Mouse (Mus musculus) CH12.LX (cell line): ENCODE measurements around the gene Gtsf1. TPM values are rescaled to one million over a fixed set of nuclear protein-coding genes. Genes with fewer than 3 reads are reported as not detected.
A peak's percentile ranks its signal among the peaks of the same experiment; 100 is the strongest.

Experiments
- DNase-seq: peaks from one replicate; pipeline ENCODE4 v3.0.0-alpha.2; 2013; ENCODE audit errors: extremely low read depth
- H3K27ac ChIP-seq: 2 replicates; pipeline ENCODE4 v1.5.1; 2012; ENCODE audit warnings: low read depth, mild to moderate bottlenecking, control low read depth, moderate library complexity; ENCODE audit not compliant: insufficient read depth
- H3K27me3 ChIP-seq: replicated peaks from 2 replicates; pipeline ENCODE3; 2012; ENCODE audit warnings: inconsistent platforms
- H3K36me3 ChIP-seq, 2 experiments: replicated peaks in 1 of 2; 2 replicates each; pipeline versions ENCODE3 to v1.6.1; 2012; ENCODE audit warnings: inconsistent platforms in 1 of 2, low read length in 1 of 2, mild to moderate bottlenecking in 1 of 2, mixed read lengths in 1 of 2, moderate library complexity in 1 of 2; ENCODE audit not compliant: control insufficient read depth in 1 of 2, insufficient read depth in 1 of 2
- H3K4me1 ChIP-seq, 2 experiments: 2 replicates each; pipeline ENCODE4 v1.6.1; 2012; ENCODE audit warnings: inconsistent platforms in 1 of 2, moderate library complexity in 1 of 2; ENCODE audit not compliant: insufficient read depth in 2 of 2, control insufficient read depth in 1 of 2
- H3K4me2 ChIP-seq: 2 replicates; pipeline ENCODE4 v1.6.1; 2012; ENCODE audit warnings: low read depth, mild to moderate bottlenecking, control low read depth; ENCODE audit not compliant: poor library complexity, insufficient read depth, severe bottlenecking
- H3K4me3 ChIP-seq, 3 experiments: fragments of 150-350 bp in 1 of 3; sonication (generic) in 1 of 3; replicated peaks in 1 of 3; 2 replicates each; pipeline versions ENCODE3 to v1.5.1; 2011 to 2012; ENCODE audit warnings: low read depth in 2 of 3, low read length in 2 of 3, mild to moderate bottlenecking in 2 of 3, moderate library complexity in 2 of 3, control low read depth in 1 of 3, improper control_type of control experiment in 1 of 3, inconsistent platforms in 1 of 3, mixed read lengths in 1 of 3; ENCODE audit not compliant: poor library complexity in 1 of 3
- H3K79me2 ChIP-seq: replicated peaks from 2 replicates; pipeline ENCODE4 v1.6.1; 2012; ENCODE audit warnings: mild to moderate bottlenecking, moderate library complexity; ENCODE audit not compliant: control insufficient read depth, poor library complexity, insufficient read depth, severe bottlenecking; ENCODE audit errors: extremely low read depth
- H3K9ac ChIP-seq: 2 replicates; pipeline ENCODE4 v1.6.1; 2012; ENCODE audit warnings: low read depth, mild to moderate bottlenecking, control low read depth, moderate library complexity; ENCODE audit not compliant: insufficient read depth
- H3K9me3 ChIP-seq: replicated peaks from 2 replicates; pipeline ENCODE3; 2012; ENCODE audit warnings: low read length, inconsistent platforms, mixed read lengths
- BHLHE40 ChIP-seq: IDR thresholded peaks from 2 replicates; pipeline ENCODE4 v1.6.1; 2011; ENCODE audit warnings: mild to moderate bottlenecking, low read depth, low read length, improper control_type of control experiment
- CHD1 ChIP-seq: IDR thresholded peaks from 2 replicates; pipeline ENCODE4 v1.6.1; 2012; ENCODE audit warnings: low read depth, low read length, improper control_type of control experiment, inconsistent platforms
- CHD2 ChIP-seq: IDR thresholded peaks from 2 replicates; pipeline ENCODE4 v1.6.1; 2011; ENCODE audit warnings: low read length, improper control_type of control experiment
- CTCF ChIP-seq, 2 experiments: IDR thresholded peaks in 1 of 2; conservative IDR thresholded peaks in 1 of 2; 2 replicates each; pipeline ENCODE4 v1.5.1; 2011 to 2012; ENCODE audit warnings: low read depth in 2 of 2, low read length in 2 of 2, improper control_type of control experiment in 1 of 2, inconsistent platforms in 1 of 2, mild to moderate bottlenecking in 1 of 2, moderate library complexity in 1 of 2
- E2F4 ChIP-seq: IDR thresholded peaks from 2 replicates; pipeline ENCODE4 v1.6.1; 2011; ENCODE audit warnings: low read depth, low read length, improper control_type of control experiment; ENCODE audit not compliant: insufficient replicate concordance
- ELF1 ChIP-seq: IDR thresholded peaks from 2 replicates; pipeline ENCODE4 v1.6.1; 2014; ENCODE audit warnings: low read depth, mild to moderate bottlenecking, inconsistent platforms, low read length, improper control_type of control experiment
- EP300 ChIP-seq: IDR thresholded peaks from 2 replicates; pipeline ENCODE4 v1.6.1; 2011; ENCODE audit warnings: low read length, improper control_type of control experiment
- ETS1 ChIP-seq: conservative IDR thresholded peaks from 2 replicates; pipeline ENCODE4 v1.6.1; 2012; ENCODE audit warnings: low read depth, mild to moderate bottlenecking, inconsistent platforms, low read length, improper control_type of control experiment, moderate library complexity
- GABPA ChIP-seq: IDR thresholded peaks from 2 replicates; pipeline ENCODE4 v1.6.1; 2012; ENCODE audit warnings: low read depth, low read length, improper control_type of control experiment, inconsistent platforms; ENCODE audit not compliant: insufficient replicate concordance
- HCFC1 ChIP-seq: IDR thresholded peaks from 2 replicates; pipeline ENCODE4 v1.6.1; 2012; ENCODE audit warnings: low read depth, mild to moderate bottlenecking, inconsistent platforms, low read length, improper control_type of control experiment
- IRF4 ChIP-seq: IDR thresholded peaks from 2 replicates; pipeline ENCODE4 v1.6.1; 2014; ENCODE audit warnings: low read depth, mild to moderate bottlenecking, inconsistent platforms, low read length, improper control_type of control experiment
- JUN ChIP-seq: IDR thresholded peaks from 2 replicates; pipeline ENCODE4 v1.6.1; 2011; ENCODE audit warnings: low read depth, mild to moderate bottlenecking, low read length, improper control_type of control experiment, moderate library complexity; ENCODE audit not compliant: insufficient read depth
- JUND ChIP-seq: conservative IDR thresholded peaks from 2 replicates; pipeline ENCODE4 v1.6.1; 2011; ENCODE audit warnings: low read depth, low read length, improper control_type of control experiment
- KAT2A ChIP-seq: IDR thresholded peaks from 2 replicates; pipeline ENCODE4 v1.6.1; 2012; ENCODE audit warnings: low read length, improper control_type of control experiment, inconsistent platforms; ENCODE audit not compliant: insufficient replicate concordance
- MAFK ChIP-seq: IDR thresholded peaks from 2 replicates; pipeline ENCODE4 v1.6.1; 2011; ENCODE audit warnings: low read length, improper control_type of control experiment; ENCODE audit not compliant: insufficient replicate concordance
- MAX ChIP-seq: IDR thresholded peaks from 2 replicates; pipeline ENCODE4 v1.6.1; 2011; ENCODE audit warnings: low read length, improper control_type of control experiment
- MAZ ChIP-seq: IDR thresholded peaks from 2 replicates; pipeline ENCODE4 v1.6.1; 2012; ENCODE audit warnings: low read depth, mild to moderate bottlenecking, inconsistent platforms, low read length, improper control_type of control experiment, moderate library complexity
- MEF2A ChIP-seq: IDR thresholded peaks from 2 replicates; pipeline ENCODE4 v1.6.1; 2014; ENCODE audit warnings: low read depth, mild to moderate bottlenecking, inconsistent platforms, low read length, improper control_type of control experiment, borderline replicate concordance
- MXI1 ChIP-seq: IDR thresholded peaks from 2 replicates; pipeline ENCODE4 v1.6.1; 2011; ENCODE audit warnings: mild to moderate bottlenecking, low read depth, low read length, improper control_type of control experiment
- MYC ChIP-seq: IDR thresholded peaks from 2 replicates; pipeline ENCODE4 v1.6.1; 2011; ENCODE audit warnings: low read depth, mild to moderate bottlenecking, improper control_type of control experiment, low read length
- NELFE ChIP-seq: IDR thresholded peaks from 2 replicates; pipeline ENCODE4 v1.6.1; 2011; ENCODE audit warnings: low read depth, low read length, improper control_type of control experiment
- NRF1 ChIP-seq: IDR thresholded peaks from 2 replicates; pipeline ENCODE4 v1.6.1; 2014; ENCODE audit warnings: low read depth, mild to moderate bottlenecking, inconsistent platforms, low read length, improper control_type of control experiment, moderate library complexity
- PAX5 ChIP-seq: IDR thresholded peaks from 2 replicates; pipeline ENCODE4 v1.6.1; 2012; ENCODE audit warnings: low read length, inconsistent platforms, mixed read lengths
- POLR2A ChIP-seq: IDR thresholded peaks from 2 replicates; pipeline ENCODE4 v1.6.1; 2011; ENCODE audit warnings: low read depth, mild to moderate bottlenecking, improper control_type of control experiment, low read length
- POLR2AphosphoS2 ChIP-seq: IDR thresholded peaks from 2 replicates; pipeline ENCODE4 v1.6.1; 2011; ENCODE audit warnings: low read depth, low read length, improper control_type of control experiment
- RAD21 ChIP-seq: IDR thresholded peaks from 2 replicates; pipeline ENCODE4 v1.6.1; 2011; ENCODE audit warnings: low read depth, mild to moderate bottlenecking, low read length, improper control_type of control experiment, moderate library complexity
- RCOR1 ChIP-seq: conservative IDR thresholded peaks from 2 replicates; pipeline ENCODE4 v1.6.1; 2012; ENCODE audit warnings: low read depth, mild to moderate bottlenecking, inconsistent platforms, low read length, improper control_type of control experiment
- SIN3A ChIP-seq: IDR thresholded peaks from 2 replicates; pipeline ENCODE4 v1.6.1; 2012; ENCODE audit warnings: low read length, improper control_type of control experiment, inconsistent platforms
- SMC3 ChIP-seq: IDR thresholded peaks from 2 replicates; pipeline ENCODE4 v1.6.1; 2011; ENCODE audit warnings: low read depth, low read length, improper control_type of control experiment
- TBP ChIP-seq: conservative IDR thresholded peaks from 2 replicates; pipeline ENCODE4 v1.6.1; 2011; ENCODE audit warnings: low read depth, low read length, improper control_type of control experiment
- TCF12 ChIP-seq: IDR thresholded peaks from 2 replicates; pipeline ENCODE4 v1.6.1; 2014; ENCODE audit warnings: low read depth, mild to moderate bottlenecking, inconsistent platforms, low read length, improper control_type of control experiment
- UBTF ChIP-seq: IDR thresholded peaks from 2 replicates; pipeline ENCODE4 v1.6.1; 2012; ENCODE audit warnings: low read depth, mild to moderate bottlenecking, inconsistent platforms, low read length, improper control_type of control experiment, moderate library complexity
- USF1 ChIP-seq: IDR thresholded peaks from 2 replicates; pipeline ENCODE4 v1.6.1; 2014; ENCODE audit warnings: low read depth, mild to moderate bottlenecking, inconsistent platforms, low read length, improper control_type of control experiment
- USF2 ChIP-seq: conservative IDR thresholded peaks from 2 replicates; pipeline ENCODE4 v1.6.1; 2011; ENCODE audit warnings: low read depth, low read length, improper control_type of control experiment
- ZC3H11A ChIP-seq: IDR thresholded peaks from 2 replicates; pipeline ENCODE4 v1.6.1; 2012; ENCODE audit warnings: low read depth, mild to moderate bottlenecking, inconsistent platforms, low read length, improper control_type of control experiment
- ZKSCAN1 ChIP-seq: IDR thresholded peaks from 2 replicates; pipeline ENCODE4 v1.6.1; 2012; ENCODE audit warnings: low read depth, inconsistent platforms, low read length, improper control_type of control experiment, borderline replicate concordance
- ZMIZ1 ChIP-seq: IDR thresholded peaks from 2 replicates; pipeline ENCODE4 v1.6.1; 2012; ENCODE audit warnings: low read depth, mild to moderate bottlenecking, inconsistent platforms, low read length, improper control_type of control experiment
- ZNF384 ChIP-seq: IDR thresholded peaks from 2 replicates; pipeline ENCODE4 v1.6.1; 2012; ENCODE audit warnings: low read depth, low read length, improper control_type of control experiment, inconsistent platforms
- dilution Hi-C: fragments of 300-500 bp; cut with MboI; formaldehyde crosslinking; loops from 2 replicates; pipeline ENCODE4 v1.14.3; 2020; ENCODE audit warnings: low sequenced_read_pairs; ENCODE audit not compliant: extremely low pct_unique_long_range_greater_than_20kb, extremely low pct_ligation_motif_present
- in situ Hi-C: fragments of 300-500 bp; cut with MboI; formaldehyde crosslinking; loops from 3 replicates; pipeline ENCODE4 v1.14.3; 2019; ENCODE audit warnings: low sequenced_read_pairs, low pct_ligation_motif_present, low pct_unique_long_range_greater_than_20kb, mixed read lengths
- polyA plus RNA-seq: library from polyadenylated mRNA; unstranded; fragments of >175 nt; gene quantifications from 2 replicates; pipeline ENCODE4 v1.2.1, GENCODE M21; 2012; ENCODE audit warnings: low read depth; ENCODE audit not compliant: insufficient read length
- total RNA-seq, 2 experiments: library from RNA; depleted of rRNA; stranded (reverse); fragments of 300-350 nt in 1 of 2; fragments of >200 nt in 1 of 2; gene quantifications; 2 replicates each; pipeline ENCODE4 v1.2.3; 2012 to 2014

Gene Gtsf1
- total and polyA plus RNA-seq, 3 experiments, result not detected

- Histone ChIP-seq H3K36me3 (peaks cover 12 to 31% of the 10 kb centered on the region in 2 experiments), H3K9me3 (no peaks in the 10 kb centered on the region), H3K27me3 (no peaks in the 10 kb centered on the region), H3K4me3 (peak within 1 kb of the TSS; percentile 71 to 81 (median 73)), H3K27ac (peak within 1 kb of the TSS; percentile 53), H3K79me2 (peaks cover 26% of the 10 kb centered on the region), H3K9ac (peak within 1 kb of the TSS; percentile 96), H3K4me2 (peak within 1 kb of the TSS; percentile 88), H3K4me1 (peaks cover 5 to 30% of the 10 kb centered on the region in 2 experiments)
- peak; percentile 99 for DNase-seq
- TF ChIP-seq IRF4 (0 out of 2 replicates have a peak, but pooled peaks have one; percentile 39), CTCF (conservative IDR thresholded peaks at IDR 0.05 in 1 of 2, IDR thresholded peaks at IDR 0.05 in 1 of 2; ENCODE audit: low read depth in 2 of 2, low read length in 2 of 2) (peak in 1 of 2 experiments; percentile 12; a peak in 1 of 4 replicates), MXI1 (peak; percentile 61; the same call in 1 of the 2 replicates), ZNF384 (no peak), RCOR1 (peak; percentile 72; the same call in 1 of the 2 replicates), E2F4 (peak; percentile 56; the same call in 1 of the 2 replicates), UBTF (no peak), MYC (peak; percentile 68; the same call in 1 of the 2 replicates), SIN3A (peak; percentile 77; the same call in 1 of the 2 replicates), NELFE (peak; percentile 93), ELF1 (peak; percentile 94), PAX5 (no peak), HCFC1 (peak; percentile 71), ETS1 (0 out of 2 replicates have a peak, but pooled peaks have one; percentile 38), MAFK (peak; percentile 51; the same call in 1 of the 2 replicates), MAX (peak; percentile 71), KAT2A (peak; percentile 79), JUN (no peak), RAD21 (peak; percentile 0), ZC3H11A (no peak), CHD1 (peak; percentile 83), SMC3 (peak; percentile 14; the same call in 1 of the 2 replicates), MEF2A (peak; percentile 65; the same call in 1 of the 2 replicates), BHLHE40 (no peak), MAZ (peak; percentile 72; the same call in 1 of the 2 replicates), TCF12 (peak; percentile 65), USF2 (no peak), JUND (peak; percentile 44), ZMIZ1 (peak; percentile 89), POLR2A (peak; percentile 91), TBP (peak; percentile 96), EP300 (no peak), NRF1 (peak; percentile 46; the same call in 1 of the 2 replicates), USF1 (no peak), ZKSCAN1 (no peak; the same call in 1 of the 2 replicates), GABPA (no peak), CHD2 (peak; percentile 77), POLR2AphosphoS2 (peak; percentile 89)
- in situ Hi-C loops (no loop called here), dilution Hi-C loops (no loop called here)
Measured at GRCm38 (mm10) chr15:103453551-103454218, 23.4 kb upstream of the Gtsf1 start, which contains the start of gene Nckap1l. Gene Nckap1l, plus strand, starts transcription at chr15:103453794.
